Mouse (Mus musculus) forebrain, embryonic 14.5 days (tissue): ENCODE measurements around the gene Trmo. TPM values are rescaled to one million over a fixed set of nuclear protein-coding genes. Genes with fewer than 3 reads are reported as not detected.
A peak's percentile ranks its signal among the peaks of the same experiment; 100 is the strongest.

Experiments used
- ATAC-seq: fragments of 200-750 bp; cut with Nextera tagmentation; 2 replicates; pipeline ENCODE4 v1.8.0; 2017; ENCODE audit warnings: mild to moderate bottlenecking, moderate library complexity
- DNase-seq: peaks from one replicate; pipeline ENCODE4 v3.0.0-alpha.2; 2015; ENCODE audit warnings: low spot score
- H3K27ac ChIP-seq: fragments of 300-500 bp; sonication (generic); 2 replicates; pipeline ENCODE4 v1.5.1; 2014; ENCODE audit warnings: low read depth, mild to moderate bottlenecking, control low read depth, low read length, moderate library complexity
- H3K27me3 ChIP-seq: fragments of 300-500 bp; sonication (generic); replicated peaks from 2 replicates; pipeline ENCODE4 v1.6.1; 2014; ENCODE audit warnings: low read length, control low read depth, mixed read lengths; ENCODE audit not compliant: control insufficient read depth, insufficient read depth
- H3K36me3 ChIP-seq: fragments of 300-500 bp; sonication (generic); 2 replicates; pipeline ENCODE4 v1.6.1; 2014; ENCODE audit warnings: low read length, control low read depth; ENCODE audit not compliant: control insufficient read depth, insufficient read depth
- H3K4me1 ChIP-seq: fragments of 300-500 bp; sonication (generic); 2 replicates; pipeline ENCODE4 v1.6.1; 2014; ENCODE audit warnings: antibody characterized with exemption, low read length, control low read depth; ENCODE audit not compliant: control insufficient read depth, insufficient read depth
- H3K4me2 ChIP-seq: fragments of 300-500 bp; sonication (generic); 2 replicates; pipeline ENCODE4 v1.6.1; 2014; ENCODE audit warnings: mild to moderate bottlenecking, control low read depth, low read length
- H3K4me3 ChIP-seq: fragments of 300-500 bp; sonication (generic); 2 replicates; pipeline ENCODE4 v1.5.1; 2014; ENCODE audit warnings: low read depth, low read length, control low read depth
- H3K9ac ChIP-seq: fragments of 300-500 bp; sonication (generic); 2 replicates; pipeline ENCODE4 v1.6.1; 2014; ENCODE audit warnings: mild to moderate bottlenecking, low read length, control low read depth, moderate library complexity
- H3K9me3 ChIP-seq: fragments of 300-500 bp; sonication (generic); replicated peaks from 2 replicates; pipeline ENCODE4 v1.6.1; 2016; ENCODE audit warnings: low read length, control low read depth, mixed read lengths; ENCODE audit not compliant: control insufficient read depth
- WGBS: fragments of 180-500 bp; shearing (Covaris S2); extraction: QIAGEN DNeasy Blood & Tissue Kit; methylation state at CpG from one replicate; pipeline ENCODE4 v1.1.7; 2014; 5-methylcytosine and 5-hydroxymethylcytosine counted together
- polyA plus RNA-seq: library from polyadenylated mRNA; unstranded; fragments of >200 nt; fragmentation: Nextera tagmentation; extraction: Ambion mirVana; gene quantifications from 2 replicates; pipeline ENCODE4 v1.2.1, GENCODE M21; 2014

The Trmo gene
- polyA plus RNA-seq, 1 experiment from 2014 or later: 13.2 TPM

- DNase-seq (no peak), ATAC-seq (no peak)
- Histone ChIP-seq H3K4me1 (no peaks in the 10 kb centered on the region), H3K9me3 (no peaks in the 10 kb centered on the region; the same call in 1 of the 2 replicates), H3K36me3 (no peaks in the 10 kb centered on the region), H3K9ac (no peak overlapping the region), H3K27me3 (peaks cover 5% of the 10 kb centered on the region; the same call in 1 of the 2 replicates), H3K4me3 (no peak overlapping the region), H3K27ac (no peak overlapping the region), H3K4me2 (no peak overlapping the region)
- WGBS: 80% methylated on average over 12 of the region's 12 CpGs
These were observed 29.5 kb downstream of the Trmo start for GRCm38 (mm10) chr4:46359539-46360253.

- WGBS: 53% methylated on average over 12 of the region's 12 CpGs
- Histone ChIP-seq H3K9me3 (no peaks in the 10 kb centered on the region), H3K4me3 (no peak overlapping the region), H3K4me1 (no peaks in the 10 kb centered on the region), H3K36me3 (no peaks in the 10 kb centered on the region), H3K27me3 (peaks cover 10% of the 10 kb centered on the region), H3K4me2 (no peak overlapping the region), H3K9ac (no peak overlapping the region), H3K27ac (no peak overlapping the region)
- DNase-seq: no peak
- ATAC-seq: no peak
These were observed 32.7 kb downstream of the Trmo start for GRCm38 (mm10) chr4:46356351-46357133.

- DNase-seq: no peak
- Histone ChIP-seq H3K4me1 (no peaks in the 10 kb centered on the region), H3K27ac (no peak overlapping the region), H3K27me3 (peaks cover 39% of the 10 kb centered on the region), H3K9ac (no peak overlapping the region), H3K4me3 (no peak overlapping the region), H3K36me3 (no peaks in the 10 kb centered on the region), H3K4me2 (no peak overlapping the region), H3K9me3 (no peaks in the 10 kb centered on the region)
- ATAC-seq: no peak
- WGBS: 10% methylated on average over 10 of the region's 10 CpGs
These were observed 36.2 kb downstream of the Trmo start for GRCm38 (mm10) chr4:46353045-46353444.

GRCm38 (mm10) chr4:46349530-46349929, 39.7 kb downstream of the Trmo start:
- Histone ChIP-seq H3K9me3 (no peaks in the 10 kb centered on the region), H3K4me3 (no peak overlapping the region), H3K36me3 (no peaks in the 10 kb centered on the region), H3K27me3 (peaks cover 69% of the 10 kb centered on the region), H3K9ac (no peak overlapping the region), H3K4me2 (no peak overlapping the region), H3K4me1 (no peaks in the 10 kb centered on the region), H3K27ac (no peak overlapping the region)
- DNase-seq (no peak), ATAC-seq (no peak)
- WGBS: 40% methylated on average over 5 of the region's 5 CpGs

- Histone ChIP-seq H3K4me3 (no peak overlapping the region), H3K4me2 (no peak overlapping the region), H3K27me3 (peaks cover 75% of the 10 kb centered on the region), H3K9ac (no peak overlapping the region), H3K27ac (no peak overlapping the region), H3K36me3 (no peaks in the 10 kb centered on the region), H3K9me3 (no peaks in the 10 kb centered on the region), H3K4me1 (no peaks in the 10 kb centered on the region)
- ATAC-seq (no peak), DNase-seq (no peak)
- 21% methylated on average over 9 of the region's 9 CpGs for WGBS
These were observed 40.3 kb downstream of the Trmo start for GRCm38 (mm10) chr4:46348897-46349296.

GRCm38 (mm10) chr4:46347580-46348515, 41.4 kb downstream of the Trmo start:
- WGBS: 2% methylated on average over 41 of the region's 41 CpGs
- no peak overlapping the region for H3K4me3 ChIP-seq
- no peaks in the 10 kb centered on the region for H3K36me3 ChIP-seq
- no peak overlapping the region for H3K27ac ChIP-seq
- no peak for ATAC-seq
- H3K4me1 ChIP-seq: no peaks in the 10 kb centered on the region
- no peaks in the 10 kb centered on the region for H3K9me3 ChIP-seq
- peak; percentile 57 for DNase-seq
- no peak overlapping the region for H3K9ac ChIP-seq
- H3K27me3 ChIP-seq: peaks cover 85% of the 10 kb centered on the region
- H3K4me2 ChIP-seq: no peak overlapping the region

GRCm38 (mm10) chr4:46347141-46347540, 42.1 kb downstream of the Trmo start:
- no peaks in the 10 kb centered on the region for H3K9me3 ChIP-seq
- 7% methylated on average over 4 of the region's 4 CpGs for WGBS
- no peaks in the 10 kb centered on the region for H3K36me3 ChIP-seq
- no peak for DNase-seq
- no peak overlapping the region for H3K4me2 ChIP-seq
- H3K4me3 ChIP-seq: no peak overlapping the region
- no peak for ATAC-seq
- H3K9ac ChIP-seq: no peak overlapping the region
- no peaks in the 10 kb centered on the region for H3K4me1 ChIP-seq
- peaks cover 92% of the 10 kb centered on the region for H3K27me3 ChIP-seq
- H3K27ac ChIP-seq: no peak overlapping the region

DNA sequence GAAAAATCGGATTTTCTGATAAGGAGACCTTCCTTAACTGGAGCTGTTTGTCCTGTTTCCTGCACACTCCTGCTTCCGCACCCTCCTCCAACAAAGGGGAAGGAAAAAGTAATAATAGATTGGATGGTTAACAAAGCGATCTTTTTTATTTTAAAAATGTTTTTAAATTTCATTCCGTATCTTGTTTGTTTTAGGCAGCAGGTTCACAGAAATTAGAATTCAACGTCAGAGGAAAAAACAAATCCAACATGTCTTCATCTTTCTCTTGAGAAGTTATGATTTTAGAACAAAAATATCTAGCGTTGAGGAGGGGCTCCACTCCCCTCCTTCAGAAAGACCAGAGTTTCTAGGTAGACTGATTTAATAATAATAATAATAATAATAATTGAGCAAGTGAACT, 43.0 kb downstream of the Trmo start:
- no peaks in the 10 kb centered on the region for H3K36me3 ChIP-seq
- no peaks in the 10 kb centered on the region for H3K4me1 ChIP-seq
- H3K4me2 ChIP-seq: no peak overlapping the region
- ATAC-seq: no peak
- no peak overlapping the region for H3K27ac ChIP-seq
- peaks cover 94% of the 10 kb centered on the region for H3K27me3 ChIP-seq
- no peaks in the 10 kb centered on the region for H3K9me3 ChIP-seq
- no peak for DNase-seq
- 18% methylated on average over 6 of the region's 6 CpGs for WGBS
- no peak overlapping the region for H3K4me3 ChIP-seq
- no peak overlapping the region for H3K9ac ChIP-seq
